Mouse (Mus musculus): ENCODE results near the gene Rgs21.

DNA sequence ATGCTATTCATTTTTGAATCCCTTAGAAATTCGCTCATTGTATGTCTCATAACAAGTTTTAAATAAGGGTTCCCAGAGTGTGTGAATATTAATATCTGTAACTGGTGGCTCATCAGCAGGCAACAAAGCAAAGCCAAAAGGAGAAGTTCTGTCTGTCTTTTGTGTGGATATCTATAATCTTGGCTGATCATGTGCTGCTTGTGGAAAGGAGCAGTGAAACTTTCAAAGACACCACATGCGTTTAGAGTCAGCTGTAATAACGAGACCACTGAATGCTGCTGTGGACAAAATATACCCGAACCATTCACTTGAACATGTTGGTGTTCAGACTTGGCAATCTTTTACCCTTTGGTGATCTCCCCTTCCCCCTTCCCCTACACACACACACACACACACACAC is 67.0 kb downstream of the Rgs21 start:
- TF ChIP-seq CHD2 (IDR thresholded peaks at IDR 0.05; ENCODE audit: low read depth, low read length) (no peak), ZC3H11A (IDR thresholded peaks at IDR 0.05; ENCODE audit: borderline replicate concordance, low read depth, low read length) (no peak)
